Mouse (Mus musculus): ENCODE results near the gene Pogz.
A peak's percentile ranks its signal among the peaks of the same experiment; 100 is the strongest.
"Not testable (repeated sequence)": the region's sequence is repeated elsewhere in the genome, so short reads cannot be mapped to it uniquely, and the experiment has no call there.

Pogz gene

GRCm38 (mm10) chr3:94915903-94916741 lies 78.8 kb downstream of the Pogz start:
- no peak for DNase-seq (ENCODE audit: low read depth, low spot score)

GRCm38 (mm10) chr3:94917816-94918361 lies 80.5 kb downstream of the Pogz start:
- peak; percentile 67 for DNase-seq (ENCODE audit: low read depth, low spot score)

- DNase-seq (ENCODE audit: low read depth, low spot score), result no peak
Measured at GRCm38 (mm10) chr3:94918845-94919244, 81.5 kb downstream of the Pogz start.

GRCm38 (mm10) chr3:94921104-94921503 lies 83.7 kb downstream of the Pogz start:
- DNase-seq (ENCODE audit: low read depth, low spot score), result no peak

- no peak for DNase-seq (ENCODE audit: low read depth, low spot score)
Measured at GRCm38 (mm10) chr3:94922333-94922732, 85.0 kb downstream of the Pogz start.

GRCm38 (mm10) chr3:94924688-94925087 lies 87.3 kb downstream of the Pogz start:
- no peak for DNase-seq (ENCODE audit: low read depth, low spot score)

- not testable (repeated sequence) for DNase-seq (ENCODE audit: low read depth, low spot score)
Measured at GRCm38 (mm10) chr3:94926301-94926736, 89.0 kb downstream of the Pogz start.

GRCm38 (mm10) chr3:94928979-94929378 lies 91.6 kb downstream of the Pogz start:
- DNase-seq (ENCODE audit: low read depth, low spot score), result not testable (repeated sequence)

GRCm38 (mm10) chr3:94930386-94931266 lies 93.3 kb downstream of the Pogz start:
- DNase-seq (ENCODE audit: low read depth, low spot score), result not testable (repeated sequence)

- DNase-seq (ENCODE audit: low read depth, low spot score), result not testable (repeated sequence)
Measured at GRCm38 (mm10) chr3:94931427-94932082, 94.2 kb downstream of the Pogz start.
